Mouse (Mus musculus) heart, postnatal 0 days (tissue): ENCODE measurements around the gene Sox30. TPM values are rescaled to one million over a fixed set of nuclear protein-coding genes. Genes with fewer than 3 reads are reported as not detected.

Experiments used
- ATAC-seq: fragments of 200-750 bp; cut with Nextera tagmentation; 2 replicates; pipeline ENCODE4 v1.8.0; 2017; ENCODE audit warnings: low read depth, moderate number of reproducible peaks, moderate library complexity; ENCODE audit not compliant: insufficient read depth
- DNase-seq: peaks from one replicate; pipeline ENCODE4 v3.0.0-alpha.2; 2016; ENCODE audit warnings: low spot score
- H3K27ac ChIP-seq: fragments of 300-500 bp; sonication (generic); 2 replicates; pipeline ENCODE4 v1.5.1; 2014; ENCODE audit warnings: low read depth, mild to moderate bottlenecking
- H3K27me3 ChIP-seq: fragments of 300-500 bp; sonication (generic); 2 replicates; pipeline ENCODE4 v1.6.1; 2014; ENCODE audit warnings: low read length, mixed read lengths; ENCODE audit not compliant: control insufficient read depth, insufficient read depth
- H3K36me3 ChIP-seq: fragments of 300-500 bp; sonication (generic); replicated peaks from 2 replicates; pipeline ENCODE4 v1.6.1; 2014; ENCODE audit warnings: low read length, mixed read lengths; ENCODE audit not compliant: control insufficient read depth, insufficient read depth
- H3K4me1 ChIP-seq: fragments of 300-500 bp; sonication (generic); 2 replicates; pipeline ENCODE4 v1.6.1; 2014; ENCODE audit warnings: antibody characterized with exemption; ENCODE audit not compliant: control insufficient read depth, insufficient read depth
- H3K4me2 ChIP-seq: fragments of 300-500 bp; sonication (generic); 2 replicates; pipeline ENCODE4 v1.6.1; 2014; ENCODE audit warnings: low read depth, mild to moderate bottlenecking, low read length, moderate library complexity
- H3K4me3 ChIP-seq: fragments of 300-500 bp; sonication (generic); 2 replicates; pipeline ENCODE4 v1.5.1; 2014; ENCODE audit warnings: low read depth, low read length
- H3K9ac ChIP-seq: fragments of 300-500 bp; sonication (generic); replicated peaks from 2 replicates; pipeline ENCODE4 v1.6.1; 2014; ENCODE audit warnings: low read depth, low read length, mixed read lengths
- H3K9me3 ChIP-seq: fragments of 300-500 bp; sonication (generic); replicated peaks from 2 replicates; pipeline ENCODE4 v1.6.1; 2016; ENCODE audit warnings: low read length; ENCODE audit not compliant: control insufficient read depth
- CTCF ChIP-seq: IDR thresholded peaks from 2 replicates; pipeline ENCODE4 v1.5.1; 2016; ENCODE audit warnings: antibody characterized with exemption, control low read depth, low read depth
- EP300 ChIP-seq: IDR thresholded peaks from 2 replicates; pipeline ENCODE4 v1.6.1; 2016; ENCODE audit warnings: antibody characterized with exemption, low read depth
- WGBS: fragments of 180-500 bp; shearing (Covaris S2); extraction: QIAGEN DNeasy Blood & Tissue Kit; methylation state at CpG from one replicate; pipeline ENCODE4 v1.1.7; 2014; 5-methylcytosine and 5-hydroxymethylcytosine counted together
- polyA plus RNA-seq: library from polyadenylated mRNA; unstranded; fragments of >200 nt; fragmentation: Nextera tagmentation; extraction: Ambion mirVana; gene quantifications from 2 replicates; pipeline ENCODE4 v1.2.1, GENCODE M21; 2015
- total RNA-seq: library from RNA; depleted of rRNA; stranded (reverse); fragments of >200 nt; gene quantifications from 2 replicates; pipeline ENCODE4 v1.2.3, GENCODE M21; 2014; ENCODE audit warnings: low replicate concordance

The Sox30 gene
- total and polyA plus RNA-seq, 2 experiments from 2014 or later, result 0.10 to 1.3 TPM

DNA sequence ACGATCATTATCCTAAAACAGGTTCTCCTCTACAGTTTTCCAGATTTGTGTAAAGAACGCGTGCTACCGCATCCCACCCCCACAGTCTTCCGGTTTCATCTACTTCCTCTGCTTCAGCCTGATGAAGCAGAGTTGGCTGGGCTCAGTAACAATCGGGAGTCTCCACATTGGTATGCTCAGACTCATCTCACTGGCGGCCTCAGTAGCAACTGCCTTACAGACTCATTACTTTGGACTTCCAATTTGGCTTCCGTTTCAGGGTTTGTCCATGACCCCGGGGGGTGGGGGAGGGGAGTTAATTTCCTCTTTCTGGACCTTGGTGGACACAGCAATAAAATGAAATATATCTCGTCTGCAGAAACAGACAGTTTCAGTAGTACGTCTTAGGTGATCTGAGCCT is 59.2 kb downstream of the Sox30 start:
- H3K4me3 ChIP-seq, result no peak overlapping the region
- DNase-seq (peak; percentile 39), ATAC-seq (peak; percentile 55; the same call in 1 of the 2 replicates)
- 0 out of 2 replicates have a peak overlapping the region, but pooled peaks have one; percentile 32 for H3K27ac ChIP-seq
- peak overlapping the region; percentile 28 for H3K4me2 ChIP-seq
- H3K4me1 ChIP-seq, result peaks cover 3% of the 10 kb centered on the region; the same call in 1 of the 2 replicates
- no peak overlapping the region for H3K9ac ChIP-seq
- no peaks in the 10 kb centered on the region for H3K27me3 ChIP-seq
- no peak for TF ChIP-seq CTCF
- H3K9me3 ChIP-seq, result no peaks in the 10 kb centered on the region
- H3K36me3 ChIP-seq, result no peaks in the 10 kb centered on the region
- 50% methylated on average over 11 of the region's 11 CpGs for WGBS

DNA sequence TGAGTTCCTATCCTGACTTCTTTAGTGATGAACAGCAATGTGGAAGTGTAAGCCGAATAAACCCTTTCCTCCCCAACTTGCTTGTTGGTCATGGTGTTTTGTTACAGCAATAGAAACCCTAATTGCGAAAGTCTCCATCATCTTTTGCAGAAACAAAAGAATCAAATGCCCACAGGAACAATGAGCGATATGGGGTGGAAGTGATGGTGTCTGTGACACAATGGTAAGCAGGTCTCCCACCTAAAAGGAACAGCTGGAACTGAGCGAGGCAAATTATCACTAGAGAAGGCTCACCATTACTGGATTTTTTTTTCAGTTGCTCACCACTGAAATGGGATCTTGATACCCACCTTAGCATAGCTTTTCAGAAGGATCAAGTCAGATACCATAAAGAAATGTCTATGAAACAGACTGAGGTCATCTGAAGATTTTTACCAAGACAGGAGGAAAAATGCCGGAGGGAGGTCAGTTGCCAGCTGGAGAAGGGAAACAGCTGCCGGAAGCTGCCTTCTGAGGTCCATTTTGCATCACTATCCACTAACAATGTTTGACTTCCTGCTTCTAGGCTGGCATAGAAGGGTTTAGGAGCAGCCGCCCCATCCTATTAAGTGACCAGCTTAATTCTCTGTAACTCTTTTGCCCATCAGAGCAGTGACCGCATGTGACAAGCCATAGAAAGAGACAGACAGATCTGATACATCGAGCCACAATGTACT is 60.9 kb downstream of the Sox30 start:
- no peaks in the 10 kb centered on the region for H3K36me3 ChIP-seq
- H3K4me3 ChIP-seq, result no peak overlapping the region
- H3K27ac ChIP-seq, result no peak overlapping the region
- ATAC-seq, result no peak
- DNase-seq, result no peak
- 77% methylated on average over 9 of the region's 9 CpGs for WGBS
- no peak overlapping the region for H3K4me2 ChIP-seq
- TF ChIP-seq CTCF, result no peak
- no peak for TF ChIP-seq EP300
- H3K9ac ChIP-seq, result no peak overlapping the region
- peaks cover 3% of the 10 kb centered on the region; the same call in 1 of the 2 replicates for H3K4me1 ChIP-seq
- no peaks in the 10 kb centered on the region for H3K9me3 ChIP-seq
- no peaks in the 10 kb centered on the region for H3K27me3 ChIP-seq

DNA sequence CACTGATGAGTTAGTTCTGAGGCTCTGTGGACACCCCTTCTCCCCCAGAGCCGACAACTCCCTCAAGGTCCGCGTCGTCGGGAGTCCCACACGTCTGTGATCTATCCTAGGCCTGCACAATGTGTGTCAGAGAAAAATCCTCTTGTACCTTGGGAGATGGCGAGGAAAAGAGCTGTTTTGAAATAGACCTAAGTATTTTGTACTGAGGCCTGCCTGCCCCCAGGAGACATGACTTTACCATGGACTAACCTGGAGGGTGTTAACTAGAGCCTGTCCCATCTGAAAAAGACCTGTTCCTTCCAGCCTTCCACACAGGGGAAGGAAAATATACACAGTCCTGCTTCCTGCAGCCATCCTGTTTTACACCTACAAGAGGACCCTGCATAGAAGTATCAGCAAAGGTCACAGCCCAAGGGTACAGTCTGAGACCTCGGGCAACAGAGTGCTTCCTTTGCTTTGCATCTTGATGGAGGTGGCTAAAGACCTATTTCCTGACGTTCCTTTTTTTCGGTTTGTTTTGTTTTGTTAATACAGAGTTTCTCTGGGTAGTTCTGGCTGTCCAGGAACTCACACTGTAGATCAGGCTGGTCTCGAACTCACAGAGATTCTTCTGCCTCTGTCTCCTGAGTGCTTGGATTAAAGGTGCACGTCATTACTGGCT is 61.6 kb downstream of the Sox30 start:
- no peaks in the 10 kb centered on the region for H3K36me3 ChIP-seq
- no peaks in the 10 kb centered on the region for H3K9me3 ChIP-seq
- H3K4me1 ChIP-seq, result peaks cover 3% of the 10 kb centered on the region; the same call in 1 of the 2 replicates
- WGBS, result 63% methylated on average over 12 of the region's 12 CpGs
- no peak overlapping the region for H3K4me3 ChIP-seq
- DNase-seq (no peak), ATAC-seq (no peak)
- TF ChIP-seq EP300, result no peak
- TF ChIP-seq CTCF, result no peak
- no peak overlapping the region for H3K27ac ChIP-seq
- no peak overlapping the region for H3K4me2 ChIP-seq
- H3K9ac ChIP-seq, result no peak overlapping the region
- H3K27me3 ChIP-seq, result no peaks in the 10 kb centered on the region

DNA sequence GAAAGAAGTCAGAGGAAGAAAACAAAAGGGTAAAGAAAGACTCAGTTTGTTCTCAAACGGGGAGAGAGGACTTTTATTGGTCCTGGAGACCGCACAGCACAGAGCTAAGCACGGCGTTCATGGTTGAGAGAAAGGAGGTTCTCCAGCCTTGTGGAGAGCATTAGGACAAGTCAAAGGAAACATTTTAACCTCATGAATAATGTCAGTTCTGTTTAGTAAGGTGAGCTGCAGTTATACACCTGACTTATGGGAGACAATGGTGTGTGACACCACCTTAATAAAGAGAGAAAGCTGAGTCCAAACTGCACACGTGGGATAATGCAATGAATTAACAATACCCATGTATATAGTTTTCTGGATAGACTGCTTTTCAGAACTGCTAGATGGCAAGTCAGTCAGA is 64.7 kb downstream of the Sox30 start:
- no peak overlapping the region for H3K27ac ChIP-seq
- H3K36me3 ChIP-seq, result no peaks in the 10 kb centered on the region
- no peaks in the 10 kb centered on the region for H3K4me1 ChIP-seq
- TF ChIP-seq CTCF (no peak), EP300 (no peak)
- WGBS, result 92% methylated on average over 5 of the region's 5 CpGs
- H3K4me2 ChIP-seq, result no peak overlapping the region
- H3K4me3 ChIP-seq, result no peak overlapping the region
- no peak for ATAC-seq
- DNase-seq, result no peak
- H3K9ac ChIP-seq, result no peak overlapping the region
- no peaks in the 10 kb centered on the region for H3K27me3 ChIP-seq
- H3K9me3 ChIP-seq, result no peaks in the 10 kb centered on the region

DNA sequence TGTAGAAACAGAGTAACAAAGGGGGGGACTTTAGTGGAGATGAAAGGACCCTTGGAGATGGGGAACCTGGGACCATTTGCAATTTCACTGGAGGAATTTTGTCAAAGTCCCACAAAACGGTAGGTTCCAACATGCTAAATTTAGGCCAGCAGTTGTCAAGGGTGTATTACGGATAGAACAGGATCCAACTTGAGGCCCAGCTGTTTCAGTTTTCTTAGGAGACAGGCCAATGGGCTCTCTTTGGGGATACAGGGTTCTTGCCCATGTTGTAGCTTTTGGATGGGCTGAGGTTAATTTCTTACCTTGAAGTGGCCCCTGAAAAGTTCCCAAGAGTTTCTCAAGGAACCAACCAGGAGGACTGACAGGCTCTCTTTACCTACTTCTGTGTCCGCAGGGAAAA is 67.2 kb downstream of the Sox30 start:
- no peak for DNase-seq
- no peak overlapping the region for H3K4me3 ChIP-seq
- 72% methylated on average over 3 of the region's 3 CpGs for WGBS
- H3K4me2 ChIP-seq, result no peak overlapping the region
- no peaks in the 10 kb centered on the region for H3K4me1 ChIP-seq
- no peak overlapping the region for H3K9ac ChIP-seq
- H3K27me3 ChIP-seq, result no peaks in the 10 kb centered on the region
- H3K9me3 ChIP-seq, result no peaks in the 10 kb centered on the region
- H3K27ac ChIP-seq, result no peak overlapping the region
- no peak for ATAC-seq
- TF ChIP-seq EP300 (no peak), CTCF (no peak)
- H3K36me3 ChIP-seq, result no peaks in the 10 kb centered on the region
